Mouse (Mus musculus): Measurements from ENCODE around the gene Aoc3.

DNA sequence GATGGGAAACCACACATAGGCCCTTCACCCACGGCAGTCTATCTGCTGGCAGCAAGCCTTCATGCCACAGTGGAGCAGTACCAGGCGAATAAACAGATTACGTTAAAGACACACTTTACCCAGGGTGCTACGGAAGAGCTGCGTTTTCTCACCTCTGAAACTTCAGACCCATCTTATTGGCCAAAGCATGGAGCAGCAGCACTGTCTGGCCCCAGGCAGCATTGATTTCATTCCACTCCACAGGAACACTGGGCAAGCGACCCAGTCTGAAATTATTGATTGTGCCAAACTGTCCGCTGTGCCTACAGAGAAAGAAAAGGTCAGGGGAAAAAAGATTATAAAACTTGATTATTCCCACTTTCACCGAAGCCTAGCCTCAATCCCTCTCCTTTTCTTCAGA lies 39.2 kb upstream of the Aoc3 start:
- TF ChIP-seq CTCF (IDR thresholded peaks at IDR 0.05; ENCODE audit: extremely low read depth, insufficient read length, insufficient replicate concordance, low read depth, low read length) = no peak
- TF ChIP-seq POLR2A (IDR thresholded peaks at IDR 0.05; ENCODE audit: low read depth, low read length) = no peak
